Mouse (Mus musculus): Measurements from ENCODE around the gene Gm17728. TPM values are rescaled to one million over a fixed set of nuclear protein-coding genes. Genes with fewer than 3 reads are reported as not detected.
"Not testable (repeated sequence)": the region's sequence is repeated elsewhere in the genome, so short reads cannot be mapped to it uniquely, and the experiment has no call there.

Gene Gm17728
- total RNA-seq (2021): not detected

GRCm38 (mm10) chr17:9421760-9422159 lies at the start of gene Gm17728:
Gm17728 (plus strand) TSS chr17:9422060.
- intact Hi-C loops (cut with DNase I): loop anchor here (10.0 kb wide), 1 partner anchor 333 kb away; no protein-coding TSS in a partner anchor

GRCm38 (mm10) chr17:9397493-9397892 lies 24.4 kb upstream of the Gm17728 start:
- intact Hi-C loops (cut with DNase I): loop anchor here (10.0 kb wide), 1 partner anchor 223 kb away; no protein-coding TSS in a partner anchor
- no peak for DNase-seq (ENCODE audit: low spot score in 2 of 2)

More at GRCm38 (mm10) chr17:9421760-9422159, at the start of gene Gm17728:
- not testable (repeated sequence) for DNase-seq (ENCODE audit: low spot score in 2 of 2)

DNA sequence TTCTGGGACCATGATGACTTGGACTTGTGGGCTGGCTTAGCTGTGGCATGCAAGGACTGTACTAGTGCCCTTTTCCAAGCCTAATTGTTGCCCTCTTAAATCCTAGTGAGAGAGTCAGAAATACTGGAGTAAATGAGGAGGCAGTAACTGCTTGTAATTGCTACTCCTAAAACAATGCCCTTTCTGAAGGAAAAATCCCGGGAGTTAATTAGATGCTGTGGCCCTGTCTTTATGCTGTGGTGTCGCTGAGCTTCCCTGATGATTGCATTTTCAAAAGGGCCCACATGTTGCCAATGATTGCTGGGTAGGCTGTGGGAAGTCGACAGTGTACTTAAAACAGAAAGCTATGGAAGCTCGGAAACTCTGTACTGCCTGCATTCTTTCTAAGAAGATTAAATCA lies 23.3 kb upstream of the Gm17728 start:
- intact Hi-C loops (cut with DNase I): loop anchor here (10.0 kb wide), 1 partner anchor 224 kb away; no protein-coding TSS in a partner anchor
- DNase-seq (ENCODE audit: low spot score in 2 of 2): no peak

DNA sequence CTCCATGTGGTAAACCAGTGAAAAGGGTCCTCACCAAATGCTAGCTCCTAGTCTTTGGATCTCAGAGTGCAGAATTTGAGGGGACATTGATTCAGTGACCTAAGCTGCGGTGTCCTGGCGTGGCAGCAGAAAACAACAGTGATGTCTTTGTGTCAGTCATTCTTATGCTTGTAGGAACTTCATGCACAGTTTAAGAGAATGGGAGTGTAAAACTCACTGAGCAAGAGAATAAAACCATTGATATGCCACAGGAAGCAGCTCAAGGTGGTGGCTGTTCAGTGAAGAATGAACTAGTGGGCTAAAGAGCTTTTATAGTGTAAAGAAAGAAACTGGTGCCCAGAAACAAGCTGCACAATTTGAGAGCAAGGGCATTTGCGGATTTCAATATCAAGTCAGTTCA lies 17.9 kb upstream of the Gm17728 start:
- no peak for DNase-seq (ENCODE audit: low spot score in 2 of 2)
- intact Hi-C loops (cut with DNase I): no loop called here

DNA sequence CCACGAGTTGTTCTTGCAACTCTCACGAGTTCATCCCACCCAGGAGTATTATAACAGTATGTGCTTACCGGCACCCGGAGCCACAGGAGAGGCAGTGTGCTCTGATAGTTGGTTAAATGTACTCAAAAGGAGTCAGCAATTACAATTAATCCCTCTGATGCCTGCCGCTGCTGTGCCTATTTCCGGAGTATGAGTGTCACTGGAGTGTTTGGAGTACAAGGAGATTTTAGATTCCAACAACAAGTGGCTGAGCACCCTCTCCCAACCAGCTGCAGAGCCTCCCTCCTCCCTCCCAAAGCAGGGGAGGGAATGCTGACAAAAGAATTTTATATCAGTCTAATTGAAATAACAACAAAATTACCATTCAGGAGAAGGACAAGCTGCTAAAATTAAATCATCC lies 14.2 kb upstream of the Gm17728 start:
- intact Hi-C loops (cut with DNase I): no loop called here
- DNase-seq (ENCODE audit: low spot score in 2 of 2): no peak

GRCm38 (mm10) chr17:9419016-9419415 lies 2.8 kb upstream of the Gm17728 start:
- intact Hi-C loops (cut with DNase I): loop anchor here (10.0 kb wide), 1 partner anchor 896 kb away; the partner anchor contains the start of gene Qk
- no peak for DNase-seq (ENCODE audit: low spot score in 2 of 2)

GRCm38 (mm10) chr17:9428374-9428994 lies 6.6 kb downstream of the Gm17728 start:
- intact Hi-C loops (cut with DNase I): loop anchor here (10.0 kb wide), 1 partner anchor 326 kb away; no protein-coding TSS in a partner anchor
- DNase-seq (ENCODE audit: low spot score in 2 of 2): peak; percentile 13 to 18

DNA sequence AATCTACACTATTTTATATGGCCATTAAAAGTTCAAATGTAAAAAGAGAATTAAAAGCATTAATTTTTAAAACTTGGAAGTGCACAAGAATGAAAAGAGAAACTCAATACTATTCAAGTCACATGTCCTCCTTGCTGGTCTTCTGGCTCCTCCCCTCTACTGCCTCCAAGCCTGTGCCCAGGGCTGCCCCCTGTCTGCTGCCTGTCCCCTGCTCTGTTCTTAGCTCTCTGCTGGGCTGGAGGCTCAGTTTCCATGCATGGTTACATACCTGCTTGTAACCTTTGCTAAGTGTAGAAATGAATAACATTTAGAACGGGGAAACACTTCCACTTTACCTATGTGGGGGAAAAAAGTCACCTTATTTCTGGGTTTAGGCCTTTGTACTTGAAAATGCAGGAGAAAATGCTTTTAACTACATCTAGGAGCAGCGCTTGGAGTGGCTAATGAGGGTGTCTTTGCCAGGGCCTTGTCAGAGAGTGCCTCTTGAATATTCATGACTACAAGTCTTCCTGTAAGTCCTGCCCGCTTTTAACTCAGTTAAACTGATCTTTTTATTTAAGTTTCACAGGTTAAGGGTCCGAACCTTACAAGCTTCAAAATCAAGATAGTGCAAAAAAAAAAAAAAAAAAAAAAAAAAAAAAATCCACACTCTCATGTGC lies 18.3 kb downstream of the Gm17728 start:
- intact Hi-C loops (cut with DNase I): no loop called here
- DNase-seq (ENCODE audit: low spot score in 2 of 2): no peak

DNA sequence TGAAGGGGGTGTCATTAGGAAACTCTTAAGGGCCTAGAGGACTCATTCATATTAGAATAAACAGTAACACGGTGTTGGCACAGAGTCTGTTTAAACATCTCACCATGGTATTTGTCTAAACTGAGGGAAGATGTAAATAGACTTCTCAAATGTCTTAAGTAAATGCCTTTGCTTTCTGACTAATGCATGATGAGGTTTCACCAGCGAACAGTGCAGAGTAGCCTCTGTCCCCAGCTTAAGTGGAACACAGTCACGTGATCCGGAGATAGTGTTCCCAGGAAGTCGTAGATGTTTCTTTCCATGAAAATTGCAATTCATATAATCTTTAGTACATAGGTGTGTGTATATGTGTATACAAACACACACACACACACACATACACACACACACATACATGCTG lies 34.5 kb downstream of the Gm17728 start:
- DNase-seq (ENCODE audit: low spot score in 2 of 2): no peak
- intact Hi-C loops (cut with DNase I): no loop called here

DNA sequence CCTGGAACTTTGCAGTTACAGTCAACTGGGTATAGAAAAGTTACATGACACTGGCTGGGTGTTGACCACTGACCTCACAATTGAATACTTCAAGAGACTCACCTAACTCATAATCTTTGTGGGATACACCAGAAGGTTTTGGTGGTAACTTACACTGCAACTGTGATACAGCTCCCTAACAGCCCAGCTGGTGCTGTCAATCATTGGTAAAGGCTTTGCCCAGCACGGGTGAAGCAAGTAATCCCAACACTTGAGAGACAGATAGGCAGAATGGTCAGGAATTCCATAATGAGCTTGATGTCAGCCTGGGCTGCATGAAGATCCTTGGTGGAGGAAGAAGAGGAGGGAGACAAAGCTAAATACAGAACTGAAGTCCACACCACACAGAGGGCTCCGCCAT lies 39.0 kb downstream of the Gm17728 start:
- intact Hi-C loops (cut with DNase I): no loop called here
- DNase-seq (ENCODE audit: low spot score in 2 of 2): no peak

Other genes with a start within 250 kb of the Gm17728 start
- gene Pabpc6, start 247.7 kb downstream of the Gm17728 start, total RNA-seq (2021): not detected